Mouse (Mus musculus): ENCODE measurements around the gene Cnksr3. TPM values are rescaled to one million over a fixed set of nuclear protein-coding genes. Genes with fewer than 3 reads are reported as not detected.

Cnksr3 gene
- total RNA-seq, 2 experiments from 2014 or later, result 3.6 to 7.9 TPM

DNA sequence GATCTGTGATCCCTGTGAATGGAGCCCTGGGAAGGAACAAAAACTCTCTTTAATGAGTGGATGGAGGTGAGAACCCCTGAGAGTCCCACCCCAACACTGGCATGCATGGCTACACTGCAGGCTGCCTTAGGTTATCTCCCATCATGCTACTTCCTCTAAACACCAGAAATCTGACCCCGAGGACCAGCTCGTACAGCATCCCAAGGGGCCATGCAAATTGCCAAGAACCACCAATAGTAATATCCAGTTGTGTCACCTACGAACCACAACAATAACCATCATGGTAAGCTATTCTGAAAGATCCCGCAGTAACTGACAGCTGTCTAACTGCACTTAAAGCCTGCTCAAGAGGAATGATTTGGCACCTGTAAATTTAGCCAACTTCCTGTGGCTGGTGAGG is 59.1 kb downstream of the Cnksr3 start:
- no peak for ATAC-seq (ENCODE audit: poor library complexity, severe bottlenecking)

DNA sequence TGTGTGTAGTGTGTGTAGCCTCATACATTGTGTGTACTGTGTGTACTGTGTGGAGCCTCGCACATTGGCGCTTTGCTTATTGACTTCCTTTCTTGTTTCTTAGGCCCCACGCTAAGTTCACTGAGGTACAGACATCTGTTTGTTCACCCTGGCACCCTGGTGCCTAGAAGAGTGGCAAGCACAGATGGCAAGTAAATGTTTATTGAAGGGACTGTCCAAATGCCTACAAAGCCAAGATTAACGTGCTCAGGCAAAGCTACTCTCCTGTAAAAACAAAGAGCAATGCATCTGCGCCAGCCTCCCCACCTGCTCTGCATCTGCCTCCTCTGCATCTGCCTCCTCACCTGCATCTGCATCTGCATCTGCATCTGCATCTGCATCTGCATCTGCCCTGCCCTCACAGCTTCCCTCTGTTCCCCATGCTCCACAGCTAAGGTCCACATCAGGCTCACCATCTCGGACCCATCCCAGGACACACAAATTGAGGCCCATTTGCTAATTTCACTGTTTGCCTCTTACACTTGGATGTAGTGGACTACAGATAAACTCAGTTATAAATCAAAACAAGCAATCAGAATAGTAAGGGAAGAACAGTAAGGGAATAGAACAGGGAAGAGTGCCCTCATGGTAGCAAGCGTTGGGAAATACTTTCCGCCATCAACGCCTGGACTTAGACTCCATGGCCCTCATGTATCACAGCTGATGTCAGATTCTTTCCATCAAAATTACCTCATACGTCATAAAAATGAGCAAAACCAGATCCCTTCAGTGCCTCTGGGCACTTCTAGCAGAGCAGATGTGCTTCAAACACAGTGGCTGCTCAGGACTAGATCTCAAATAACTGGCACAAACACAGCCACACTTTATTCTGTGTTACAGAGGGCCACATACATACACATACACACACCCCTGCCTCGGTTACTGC is 62.1 kb downstream of the Cnksr3 start:
- ATAC-seq (ENCODE audit: poor library complexity, severe bottlenecking), result no peak

DNA sequence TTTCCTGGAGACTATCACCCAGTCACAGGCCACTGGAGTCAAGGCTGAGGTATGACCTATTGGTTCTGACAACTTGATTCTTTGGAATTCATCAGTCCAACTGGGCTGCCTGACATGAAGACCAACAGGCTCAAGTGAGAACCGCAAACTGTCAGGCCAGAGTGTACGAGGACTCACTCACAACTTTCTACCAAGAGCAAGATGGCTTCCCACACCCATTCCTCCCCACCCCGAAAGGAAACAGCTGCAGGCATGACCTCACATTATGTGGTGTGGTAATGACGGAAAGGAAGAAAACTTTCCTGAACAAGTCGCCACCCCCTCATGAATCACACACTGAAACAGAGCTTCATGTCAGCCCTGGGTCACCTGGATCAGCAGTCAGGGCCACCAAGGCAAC is 66.4 kb downstream of the Cnksr3 start:
- ATAC-seq (ENCODE audit: poor library complexity, severe bottlenecking), result no peak

DNA sequence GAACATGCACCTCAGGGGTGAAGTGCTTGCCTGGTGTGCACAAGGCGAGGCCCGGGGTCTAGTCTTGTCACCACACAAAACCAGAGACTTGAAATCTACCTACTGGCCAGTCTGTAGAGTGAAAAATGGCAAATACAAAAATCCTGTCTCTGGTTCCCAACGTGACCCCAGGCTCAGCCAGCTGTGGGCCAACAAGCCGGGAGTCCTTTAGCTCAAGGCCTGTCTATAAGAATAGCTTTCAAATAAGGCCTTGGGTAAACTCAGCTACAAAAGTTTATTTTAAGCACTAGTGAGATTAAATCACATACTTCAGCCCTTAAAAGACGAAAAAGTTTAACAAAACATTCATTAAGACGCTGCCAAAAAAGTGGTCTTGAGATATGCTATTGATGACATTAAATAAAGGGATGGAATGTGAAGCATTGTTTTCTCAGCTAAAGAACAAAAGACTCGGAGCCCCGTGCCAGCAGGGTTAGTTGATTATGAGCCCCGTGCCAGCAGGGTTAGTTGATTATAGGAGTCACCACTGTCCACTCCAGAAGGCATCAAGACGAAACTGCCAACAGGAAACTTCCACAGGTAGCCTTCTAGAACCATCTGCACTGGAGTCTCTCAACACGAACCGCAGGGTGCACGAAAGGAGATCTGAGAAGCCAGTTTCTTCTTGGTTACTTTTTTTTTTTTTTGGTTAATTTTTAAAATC is 67.8 kb downstream of the Cnksr3 start:
- no peak for ATAC-seq (ENCODE audit: poor library complexity, severe bottlenecking)

DNA sequence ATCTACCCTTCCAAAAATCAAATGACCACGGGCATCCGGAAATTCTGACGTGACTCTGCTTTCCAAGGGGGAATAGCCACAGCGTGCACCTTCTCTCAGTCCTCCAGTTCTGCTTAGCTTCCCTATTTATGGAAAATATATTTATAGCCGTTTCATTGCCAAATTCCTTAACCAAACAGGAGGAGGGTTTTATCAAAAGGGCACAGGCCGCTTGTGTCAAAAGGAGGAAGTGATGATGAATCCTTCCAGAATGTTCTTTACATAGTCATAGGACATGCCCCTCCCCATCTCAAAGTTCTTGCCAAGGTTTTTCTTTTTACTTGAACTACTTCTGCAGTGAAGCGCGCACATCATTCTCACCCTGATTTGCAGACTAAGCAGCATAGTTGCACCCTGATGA is 69.8 kb downstream of the Cnksr3 start:
- no peak for ATAC-seq (ENCODE audit: poor library complexity, severe bottlenecking)

DNA sequence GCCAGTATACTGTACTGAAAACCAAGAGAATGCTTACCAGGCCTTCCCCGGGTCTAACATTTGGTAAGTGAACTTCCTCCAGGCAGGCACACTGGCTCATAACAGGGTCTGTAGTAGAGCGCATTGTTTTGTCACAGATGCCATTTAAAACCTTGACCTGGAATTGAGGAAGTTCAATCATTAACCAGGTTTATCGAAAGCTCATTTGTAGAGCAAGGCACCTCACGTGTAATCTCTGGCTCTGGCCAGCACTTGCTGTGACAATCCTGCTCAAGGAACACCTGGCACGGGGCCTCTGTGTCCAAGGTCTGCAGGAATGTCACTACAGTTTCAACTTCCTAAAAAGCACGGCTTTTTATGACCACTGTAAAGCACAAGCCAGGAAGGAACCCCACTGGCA is 71.8 kb downstream of the Cnksr3 start:
- no peak for ATAC-seq (ENCODE audit: poor library complexity, severe bottlenecking)

DNA sequence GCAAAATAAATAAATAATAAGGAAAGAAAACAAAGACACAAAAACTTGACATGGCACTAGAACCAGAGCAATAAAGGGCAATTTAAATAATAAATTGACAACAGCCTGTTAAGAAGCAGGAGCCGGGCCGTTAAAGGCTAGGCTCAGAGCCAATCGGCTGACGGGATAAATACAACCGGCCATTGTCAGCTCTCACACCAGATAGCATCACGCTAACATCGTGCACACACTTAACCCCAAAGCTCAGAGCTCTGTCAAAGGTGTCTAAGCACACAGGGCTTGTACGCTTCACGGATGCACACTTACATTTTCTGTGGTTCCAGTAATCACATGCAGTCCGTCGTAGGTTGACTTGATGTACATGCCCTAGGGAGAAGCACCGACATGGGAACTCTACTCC is 74.0 kb downstream of the Cnksr3 start:
- no peak for ATAC-seq (ENCODE audit: poor library complexity, severe bottlenecking)

DNA sequence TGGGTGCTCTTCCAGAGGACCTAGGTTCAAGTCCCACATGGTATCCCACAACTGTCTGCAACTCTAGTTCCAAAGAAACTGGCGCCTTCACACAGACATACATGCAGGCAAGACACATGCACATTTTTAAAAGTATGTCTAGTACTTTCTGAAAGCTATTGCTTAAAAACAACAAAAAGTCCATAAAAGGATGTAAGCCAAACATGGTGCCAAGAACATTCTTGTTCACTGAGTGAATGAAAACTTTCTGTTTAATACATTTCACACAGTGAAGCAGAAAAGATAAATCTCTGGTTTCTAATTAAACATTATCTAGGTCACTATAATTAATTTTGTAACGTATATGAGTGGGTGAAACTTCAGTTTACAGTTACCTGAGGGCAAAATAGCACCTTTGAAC is 76.3 kb downstream of the Cnksr3 start:
- ATAC-seq (ENCODE audit: poor library complexity, severe bottlenecking), result no peak

DNA sequence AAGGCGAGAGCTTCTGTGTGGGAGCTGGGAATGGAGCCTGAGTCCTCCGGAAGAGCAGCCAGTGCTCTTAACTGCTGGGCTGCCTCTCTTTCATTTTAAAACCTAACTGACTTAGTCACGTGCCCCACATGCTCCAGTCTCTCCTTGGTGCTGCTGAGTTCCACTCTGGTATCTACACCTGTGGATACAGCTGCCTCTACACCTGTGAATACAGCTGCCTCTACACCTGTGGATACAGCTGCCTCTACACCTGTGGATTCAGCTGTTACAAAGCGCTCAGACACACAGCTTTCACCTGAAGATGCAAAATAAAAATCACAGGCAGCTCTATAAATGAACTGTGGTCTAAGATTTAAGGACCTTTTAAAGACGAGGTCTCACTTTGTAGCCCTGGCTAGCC is 79.0 kb downstream of the Cnksr3 start:
- ATAC-seq (ENCODE audit: poor library complexity, severe bottlenecking), result no peak

DNA sequence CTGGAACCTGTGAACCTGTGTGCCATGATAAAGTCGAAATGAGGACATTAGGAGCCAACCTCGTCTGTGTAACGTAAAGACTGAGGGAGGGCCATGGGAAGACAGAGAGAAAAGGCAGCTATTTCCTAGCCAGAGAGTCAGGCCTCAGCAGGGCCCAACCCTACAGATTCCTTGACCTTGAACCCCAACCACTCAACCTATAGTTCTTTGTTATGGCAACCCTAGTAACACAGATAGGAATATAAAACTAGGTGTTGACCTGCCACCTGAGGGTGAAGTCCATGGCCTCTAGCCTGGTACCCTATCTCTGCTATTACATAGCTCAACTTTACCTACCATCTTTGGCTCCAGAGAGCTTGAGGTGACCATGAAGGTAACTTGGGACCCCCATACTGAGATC is 80.6 kb downstream of the Cnksr3 start:
- ATAC-seq (ENCODE audit: poor library complexity, severe bottlenecking), result no peak

DNA sequence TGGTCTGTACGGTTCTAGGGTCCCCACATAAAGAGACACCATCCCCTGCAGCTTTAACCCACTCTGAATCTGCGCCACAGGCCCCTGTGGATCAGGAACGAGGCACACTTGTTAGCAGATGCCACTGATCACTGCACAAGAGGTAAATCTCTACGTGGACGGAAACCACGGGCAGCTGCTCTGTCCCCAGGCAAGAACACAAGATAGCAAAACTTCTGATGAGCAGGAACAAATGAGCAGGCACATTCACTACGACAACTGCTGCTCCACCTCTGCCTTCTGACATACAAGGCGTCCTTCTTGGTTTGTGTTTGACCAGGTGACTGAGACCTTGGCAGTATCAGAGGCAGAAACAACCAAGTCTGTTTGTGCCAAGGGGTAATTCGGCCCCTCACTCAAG is 84.2 kb downstream of the Cnksr3 start:
- ATAC-seq (ENCODE audit: poor library complexity, severe bottlenecking), result no peak

DNA sequence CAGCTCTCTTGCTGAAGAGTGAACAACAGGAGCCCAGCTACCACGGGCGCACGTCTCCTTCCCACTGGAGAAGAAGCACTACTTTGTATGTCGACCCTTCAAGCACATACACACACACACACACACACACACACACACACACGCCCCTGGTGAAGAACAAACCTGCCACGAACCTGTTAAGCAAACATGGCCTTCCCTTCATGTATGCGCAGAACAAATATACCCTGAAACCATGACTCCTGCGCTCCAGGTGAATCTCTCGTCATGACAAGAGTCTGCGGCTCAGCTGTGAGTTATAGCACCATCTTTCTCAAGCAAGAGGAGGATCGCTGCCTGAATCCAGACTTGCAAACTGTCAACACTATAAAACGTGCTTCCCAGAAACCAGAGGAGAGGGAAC is 85.2 kb downstream of the Cnksr3 start:
- no peak for ATAC-seq (ENCODE audit: poor library complexity, severe bottlenecking)

DNA sequence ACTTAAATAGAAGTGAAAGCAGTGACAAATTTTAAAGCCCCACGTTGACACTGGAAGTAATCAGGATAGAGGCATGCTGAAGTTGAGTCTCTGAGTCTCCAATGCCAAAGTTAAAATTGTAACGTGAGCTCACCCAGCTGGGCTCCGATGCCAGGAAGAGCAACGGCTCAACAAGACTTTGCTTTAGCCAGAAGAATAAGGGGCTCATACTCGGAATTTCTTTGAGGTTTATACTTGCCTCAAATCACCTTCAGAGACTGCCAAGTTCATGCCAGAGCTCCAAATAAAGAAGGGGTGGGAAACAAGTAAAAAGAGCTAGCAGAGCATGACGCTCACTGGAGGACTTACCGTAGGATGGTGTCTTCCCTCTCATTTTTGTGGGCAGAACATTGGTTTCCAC is 85.8 kb downstream of the Cnksr3 start:
- ATAC-seq (ENCODE audit: poor library complexity, severe bottlenecking), result no peak

DNA sequence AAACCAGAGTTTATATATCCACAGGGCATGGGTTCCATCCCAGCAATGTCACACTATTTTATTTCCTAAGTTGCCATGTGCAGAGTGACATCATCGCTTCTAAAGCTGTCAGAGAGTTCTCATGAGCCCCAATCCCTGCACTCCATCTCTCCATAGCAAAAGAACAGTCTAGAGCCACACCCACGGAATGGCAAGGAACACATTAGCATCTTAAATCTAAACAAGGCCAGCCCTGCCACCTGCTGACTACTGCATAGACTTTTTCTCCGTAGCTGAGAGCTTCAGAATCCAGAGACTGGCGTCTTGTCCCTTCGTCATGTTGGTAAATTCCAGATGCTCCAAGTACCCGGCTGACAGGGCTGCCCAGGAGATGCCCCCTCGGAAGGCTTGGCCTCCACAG is 87.0 kb downstream of the Cnksr3 start:
- no peak for ATAC-seq (ENCODE audit: poor library complexity, severe bottlenecking)

DNA sequence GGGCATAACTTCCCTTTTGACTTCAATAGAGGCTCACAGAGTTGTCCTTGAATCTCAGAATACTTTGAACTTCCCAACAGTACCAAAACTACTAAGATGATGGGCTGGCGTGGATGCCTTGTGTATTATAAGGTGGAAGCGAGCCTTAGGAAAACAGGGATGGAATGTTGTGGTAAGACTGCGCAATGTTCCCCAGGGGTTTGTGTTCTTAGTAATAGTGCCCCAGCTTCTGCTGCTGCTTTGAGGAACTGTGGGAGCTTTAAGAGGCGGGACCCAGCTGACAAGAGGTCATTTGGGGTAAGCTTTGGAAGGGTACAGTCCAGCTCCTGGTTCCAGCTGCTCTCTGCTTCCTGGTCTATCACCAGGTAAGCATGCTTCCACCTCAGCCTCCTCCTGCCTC is 89.7 kb downstream of the Cnksr3 start:
- no peak for ATAC-seq (ENCODE audit: poor library complexity, severe bottlenecking)

DNA sequence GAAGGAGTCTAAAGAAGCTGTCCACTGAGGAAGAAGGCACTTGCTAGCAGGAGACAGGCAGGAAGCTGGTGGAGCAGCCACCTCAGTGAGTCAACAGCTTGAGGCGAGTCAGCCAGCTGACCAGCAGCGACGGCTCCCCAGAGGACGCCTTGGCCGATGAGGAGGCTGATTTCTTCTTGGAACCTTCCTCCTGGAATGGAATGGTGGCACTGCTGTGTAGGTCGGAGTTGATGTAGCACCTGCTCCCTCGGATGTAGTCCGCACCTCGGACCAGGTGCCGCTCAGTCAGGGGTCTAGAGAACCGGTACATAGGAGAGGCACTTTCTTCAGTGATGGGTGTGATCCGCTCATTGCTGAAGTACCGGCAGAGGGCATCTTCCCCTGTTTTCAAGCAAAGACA is 91.8 kb downstream of the Cnksr3 start:
- ATAC-seq (ENCODE audit: poor library complexity, severe bottlenecking), result no peak

DNA sequence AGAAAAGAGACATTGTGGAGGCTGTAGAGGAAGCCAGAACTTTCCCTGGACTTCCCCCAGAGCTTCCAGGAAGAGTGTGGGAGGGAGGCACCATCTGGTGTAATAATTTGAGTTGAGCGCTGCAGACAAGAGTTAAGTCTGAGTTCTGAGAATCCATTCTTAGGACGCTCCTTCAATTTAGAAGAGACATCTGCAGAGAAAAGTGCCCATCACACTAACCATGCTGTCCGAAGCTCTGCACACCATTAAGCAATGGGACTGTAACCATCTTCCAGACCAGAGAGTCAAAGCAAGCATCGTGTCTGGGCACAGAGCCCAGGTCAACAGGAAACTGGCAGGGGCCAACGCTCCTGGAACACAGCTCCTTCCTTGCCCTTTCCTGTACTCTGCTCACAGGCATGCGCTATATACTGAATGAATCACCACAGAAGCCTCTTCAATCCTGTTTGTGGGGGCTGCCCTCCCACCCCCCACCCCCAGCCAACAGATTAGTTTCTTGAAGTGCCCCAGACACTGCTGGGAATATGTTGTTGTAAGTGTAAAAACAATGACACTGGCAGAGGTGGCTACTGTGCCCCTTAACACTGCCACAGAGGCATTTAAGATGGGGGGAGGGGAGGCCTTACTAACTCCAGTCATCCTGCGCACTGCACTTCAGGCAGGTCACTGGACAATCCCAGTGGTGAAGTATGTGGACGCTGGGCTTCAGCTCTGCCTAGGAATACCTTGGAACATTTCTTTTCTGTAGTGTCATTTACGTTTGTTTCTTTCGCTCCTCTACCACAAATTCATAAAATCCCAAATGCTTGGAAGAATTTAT is 93.6 kb downstream of the Cnksr3 start:
- no peak for ATAC-seq (ENCODE audit: poor library complexity, severe bottlenecking)

DNA sequence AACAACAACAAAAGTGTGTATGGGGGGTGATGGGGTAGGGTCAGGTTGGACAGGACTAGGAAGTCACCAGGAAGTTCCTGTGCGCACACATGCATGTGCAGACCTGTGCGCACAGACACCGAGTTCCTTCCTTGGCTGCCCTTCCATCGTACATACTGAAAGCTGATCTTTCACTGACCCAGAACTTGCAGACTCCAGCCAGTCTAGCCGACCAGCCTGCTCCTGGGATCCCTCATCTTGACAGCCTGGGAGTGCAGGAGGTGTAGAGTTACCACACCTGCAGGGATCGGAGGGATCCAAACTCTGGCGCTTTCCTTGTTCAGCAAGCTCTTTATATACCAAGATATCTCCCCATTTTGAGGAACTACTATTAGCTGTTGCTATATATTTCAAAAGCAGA is 94.3 kb downstream of the Cnksr3 start:
- ATAC-seq (ENCODE audit: poor library complexity, severe bottlenecking), result no peak

DNA sequence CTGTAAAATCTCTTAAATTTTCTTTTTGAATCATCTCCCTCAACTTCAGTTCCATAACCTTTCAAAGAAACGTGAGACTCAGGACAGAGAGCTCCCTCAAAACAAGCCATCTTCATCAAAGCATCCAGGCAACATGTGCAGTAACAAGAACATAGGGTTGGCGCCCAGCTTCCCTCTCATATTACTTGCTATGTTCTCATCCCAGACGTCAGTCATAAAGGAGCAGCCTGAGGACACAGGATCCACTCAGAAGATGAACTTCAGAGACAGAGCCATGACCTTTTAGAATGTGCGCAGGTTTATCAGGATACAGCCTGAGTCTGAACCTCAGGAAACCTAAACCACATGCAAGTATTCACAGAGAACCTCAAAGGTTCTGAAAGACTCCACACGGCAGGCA is 97.2 kb downstream of the Cnksr3 start:
- ATAC-seq (ENCODE audit: poor library complexity, severe bottlenecking), result no peak

DNA sequence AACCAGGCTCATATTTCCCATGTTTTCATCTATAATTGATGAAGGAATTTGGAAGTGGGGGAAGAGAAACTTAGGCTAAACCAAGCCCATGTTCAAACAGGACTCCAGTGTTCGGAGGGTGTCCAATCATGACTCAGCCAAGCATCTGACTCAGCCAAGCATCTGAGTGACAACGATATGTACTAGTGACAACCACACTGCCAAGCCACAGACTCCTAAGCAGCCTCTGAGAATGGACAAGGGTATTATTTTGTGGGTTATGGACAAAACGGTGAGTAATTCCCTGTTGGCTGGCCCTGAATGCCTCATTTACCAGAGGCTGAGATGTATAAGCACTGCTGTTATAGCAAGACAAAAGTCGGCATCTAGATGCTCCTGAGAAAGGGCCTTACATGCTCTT is 98.3 kb downstream of the Cnksr3 start:
- no peak for ATAC-seq (ENCODE audit: poor library complexity, severe bottlenecking)

DNA sequence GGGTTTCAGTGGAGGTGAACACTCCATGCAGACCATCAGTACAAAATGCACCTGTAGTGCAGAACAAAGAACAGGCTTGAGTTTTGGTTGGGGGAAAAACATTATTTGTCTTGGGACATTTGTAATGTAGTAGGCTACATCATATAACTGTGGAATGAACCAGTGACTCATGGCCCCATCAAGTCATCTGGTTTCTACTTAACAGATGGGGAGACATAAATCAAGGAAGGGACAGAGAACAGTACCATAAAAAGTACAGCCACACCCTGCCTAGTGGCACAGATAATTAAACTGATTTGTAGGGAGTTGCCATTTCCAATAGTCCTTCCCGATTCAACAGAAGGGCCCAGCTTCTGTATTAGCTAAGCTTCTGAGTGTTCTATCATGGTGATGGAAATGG is 98.9 kb downstream of the Cnksr3 start:
- no peak for ATAC-seq (ENCODE audit: poor library complexity, severe bottlenecking)

All from megakaryocyte, adult 5-6 weeks (primary cell).